ENCODE assay signal across 25 mouse cellular contexts in the genomic region with DNA sequence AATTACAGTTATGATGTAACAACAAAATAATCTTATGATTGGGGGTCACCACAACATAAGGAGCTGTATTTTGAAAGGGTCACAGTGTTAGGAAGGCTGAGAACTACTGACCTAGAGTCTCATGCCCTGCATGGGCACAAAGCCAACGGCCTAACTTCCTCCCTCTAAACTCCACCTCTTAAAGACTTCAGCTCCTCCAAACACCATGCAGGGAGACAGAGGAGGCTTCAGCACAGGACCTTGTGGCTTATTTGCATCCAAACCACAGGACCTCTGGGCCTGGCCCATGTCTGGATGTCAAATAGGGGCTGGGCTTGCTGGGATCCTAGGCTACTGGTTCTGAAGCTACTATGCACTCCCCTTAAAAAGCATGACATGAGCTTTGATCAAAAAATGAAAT.
DNase-seq lines count a peak whose midpoint lies in the region; ATAC-seq and TF ChIP-seq lines count a peak whose summit lies in the region.
"Had no signal": no experiment of that assay in that cellular context is flagged by ENCODE, and none has a peak within 500 bp of the region (broad histone marks: within the 10 kb centered on the region; RNA-seq: fewer than 3 reads in every experiment).

No protein-coding gene starts in this region.

- no peak for TF ChIP-seq POLR2A in heart, adult 2 months (IDR thresholded peaks at IDR 0.05; ENCODE audit: insufficient read depth, low read depth, low read length)
- TF ChIP-seq POLR2A in liver, adult 2 months (IDR thresholded peaks at IDR 0.05; ENCODE audit: extremely low read depth, insufficient read depth, low read length), result no peak

- H3K9me3 ChIP-seq in liver, postnatal 0 days (ENCODE audit: low read length), result no peaks in the 10 kb centered on the region
- no peaks in the 10 kb centered on the region for H3K9me3 ChIP-seq in midbrain, embryonic 10.5 days (replicated peaks)
- H3K9me3 ChIP-seq in midbrain, postnatal 0 days (ENCODE audit: low read length), result no peaks in the 10 kb centered on the region
- H3K9me3 ChIP-seq: forebrain, embryonic 15.5 days; limb, embryonic 10.5 days; limb, embryonic 15.5 days; stomach, embryonic 15.5 days had no signal

- no peaks in the 10 kb centered on the region for H3K4me1 ChIP-seq in heart, adult 2 months (ENCODE audit: control insufficient read depth, insufficient read depth, low read length)
- no peaks in the 10 kb centered on the region for H3K4me1 ChIP-seq in liver, adult 2 months (ENCODE audit: control insufficient read depth, insufficient read depth, low read length)
- no peaks in the 10 kb centered on the region for H3K4me1 ChIP-seq in liver, postnatal 0 days (ENCODE audit: insufficient read depth)
- H3K4me1 ChIP-seq in midbrain, embryonic 10.5 days, result no peaks in the 10 kb centered on the region
- H3K4me1 ChIP-seq in midbrain, postnatal 0 days (ENCODE audit: insufficient read depth, low read length), result no peaks in the 10 kb centered on the region
- H3K4me1 ChIP-seq: forebrain, embryonic 15.5 days; limb, embryonic 15.5 days; stomach, embryonic 15.5 days had no signal

- no peak overlapping the region for H3K27ac ChIP-seq in heart, adult 2 months
- H3K27ac ChIP-seq in liver, adult 2 months (replicated peaks; ENCODE audit: insufficient read depth, low read depth, low read length), result no peak overlapping the region
- H3K27ac ChIP-seq in liver, postnatal 0 days (ENCODE audit: low read depth), result no peak overlapping the region
- H3K27ac ChIP-seq in midbrain, embryonic 10.5 days (replicated peaks), result no peak overlapping the region
- H3K27ac ChIP-seq in midbrain, postnatal 0 days (ENCODE audit: low read depth, low read length), result no peak overlapping the region
- H3K27ac ChIP-seq: forebrain, embryonic 15.5 days; hindbrain, embryonic 14.5 days; kidney, postnatal 0 days; limb, embryonic 10.5 days; limb, embryonic 15.5 days; liver, embryonic 14.5 days; stomach, embryonic 15.5 days had no signal

- no peak for TF ChIP-seq CTCF in heart, adult 2 months (IDR thresholded peaks at IDR 0.05)
- no peak for TF ChIP-seq CTCF in liver, adult 2 months (IDR thresholded peaks at IDR 0.05; ENCODE audit: low read depth, low read length)
- TF ChIP-seq CTCF in liver, postnatal 0 days (IDR thresholded peaks at IDR 0.05; ENCODE audit: low read depth), result no peak
- no peak for TF ChIP-seq CTCF in midbrain, postnatal 0 days (IDR thresholded peaks at IDR 0.05)

- 18% methylated on average over 1 of the region's 1 CpGs for WGBS in heart, adult 2 months
- WGBS in liver, adult 2 months, result 62% methylated on average over 1 of the region's 1 CpGs
- WGBS in liver, postnatal 0 days (ENCODE audit: insufficient replicate concordance), result 15% methylated on average over 1 of the region's 1 CpGs
- 61% methylated on average over 1 of the region's 1 CpGs for WGBS in midbrain, embryonic 10.5 days
- 54% methylated on average over 1 of the region's 1 CpGs for WGBS in midbrain, postnatal 0 days

- intact Hi-C loops in heart, adult 2 months (cut with DNase I), result no loop called here

- H3K27me3 ChIP-seq in heart, adult 2 months (ENCODE audit: control insufficient read depth, insufficient read depth, low read length), result no peaks in the 10 kb centered on the region
- no peaks in the 10 kb centered on the region for H3K27me3 ChIP-seq in liver, adult 2 months (ENCODE audit: control insufficient read depth, insufficient read depth, low read length)
- H3K27me3 ChIP-seq in liver, postnatal 0 days (ENCODE audit: insufficient read depth, low read length), result no peaks in the 10 kb centered on the region
- H3K27me3 ChIP-seq in midbrain, embryonic 10.5 days (ENCODE audit: low read depth, poor library complexity, severe bottlenecking), result no peaks in the 10 kb centered on the region
- H3K27me3 ChIP-seq in midbrain, postnatal 0 days (ENCODE audit: insufficient read depth, low read length), result no peaks in the 10 kb centered on the region
- H3K27me3 ChIP-seq: forebrain, embryonic 15.5 days; limb, embryonic 15.5 days; stomach, embryonic 15.5 days had no signal

- TF ChIP-seq EP300 in heart, adult 2 months (IDR thresholded peaks at IDR 0.05; ENCODE audit: insufficient read depth, low read depth, low read length), result no peak
- TF ChIP-seq EP300 in liver, postnatal 0 days (IDR thresholded peaks at IDR 0.05; ENCODE audit: low read depth), result no peak

- no peak overlapping the region for H3K4me3 ChIP-seq in heart, adult 2 months
- H3K4me3 ChIP-seq in liver, adult 2 months (ENCODE audit: insufficient read depth, low read depth, low read length), result no peak overlapping the region
- H3K4me3 ChIP-seq in liver, postnatal 0 days (ENCODE audit: low read depth, low read length), result no peak overlapping the region
- H3K4me3 ChIP-seq in midbrain, embryonic 10.5 days, result no peak overlapping the region
- H3K4me3 ChIP-seq in midbrain, postnatal 0 days (ENCODE audit: low read depth, low read length), result no peak overlapping the region
- H3K4me3 ChIP-seq: forebrain, embryonic 15.5 days; limb, embryonic 10.5 days; limb, embryonic 15.5 days; stomach, embryonic 15.5 days had no signal

- no peaks in the 10 kb centered on the region for H3K79me2 ChIP-seq in heart, adult 2 months (replicated peaks; ENCODE audit: control insufficient read depth, insufficient read depth, low read length)
- no peaks in the 10 kb centered on the region for H3K79me2 ChIP-seq in liver, adult 2 months (ENCODE audit: control insufficient read depth, insufficient read depth, low read length)

- H3K9ac ChIP-seq in heart, adult 2 months (ENCODE audit: low read depth, low read length), result no peak overlapping the region
- no peak overlapping the region for H3K9ac ChIP-seq in liver, adult 2 months (ENCODE audit: low read depth, low read length)
- no peak overlapping the region for H3K9ac ChIP-seq in liver, postnatal 0 days (replicated peaks)
- H3K9ac ChIP-seq in midbrain, postnatal 0 days (replicated peaks; ENCODE audit: low read length, poor library complexity, severe bottlenecking), result no peak overlapping the region
- H3K9ac ChIP-seq: forebrain, embryonic 15.5 days; hindbrain, embryonic 14.5 days; limb, embryonic 15.5 days; liver, embryonic 14.5 days; stomach, embryonic 15.5 days had no signal

- no peaks in the 10 kb centered on the region for H3K36me3 ChIP-seq in heart, adult 2 months (ENCODE audit: control insufficient read depth, insufficient read depth, low read length)
- H3K36me3 ChIP-seq in liver, adult 2 months (ENCODE audit: control insufficient read depth, insufficient read depth, low read length), result no peaks in the 10 kb centered on the region
- no peaks in the 10 kb centered on the region for H3K36me3 ChIP-seq in liver, postnatal 0 days (replicated peaks; ENCODE audit: insufficient read depth, low read length)
- H3K36me3 ChIP-seq in midbrain, embryonic 10.5 days, result no peaks in the 10 kb centered on the region
- no peaks in the 10 kb centered on the region for H3K36me3 ChIP-seq in midbrain, postnatal 0 days (ENCODE audit: insufficient read depth, low read length)
- H3K36me3 ChIP-seq: forebrain, embryonic 15.5 days; limb, embryonic 10.5 days; limb, embryonic 15.5 days; stomach, embryonic 15.5 days had no signal

- no peak overlapping the region for H3K4me2 ChIP-seq in liver, postnatal 0 days (ENCODE audit: low read depth, low read length)
- no peak overlapping the region for H3K4me2 ChIP-seq in midbrain, postnatal 0 days (ENCODE audit: low read depth, low read length, poor library complexity, severe bottlenecking)
- H3K4me2 ChIP-seq: forebrain, embryonic 15.5 days; heart, embryonic 11.5 days; hindbrain, embryonic 14.5 days; limb, embryonic 15.5 days; stomach, embryonic 15.5 days had no signal

- DNase-seq in heart, adult 11 months, result peak; percentile 80
- DNase-seq in heart, adult 2 months, result no peak
- DNase-seq in liver, adult 2 months (ENCODE audit: extremely low read depth, low read depth, low spot score), result peak; percentile 40
- DNase-seq in liver, postnatal 0 days, result no peak
- DNase-seq in midbrain, embryonic 10.5 days (ENCODE audit: low spot score), result peak; percentile 4
- no peak for DNase-seq in midbrain, postnatal 0 days (ENCODE audit: low spot score)
- no peak for DNase-seq in T-cell, adult 2 months (ENCODE audit: low spot score)
- DNase-seq: cerebellum, adult 8-10 months; cerebellum, postnatal 25 days; heart, postnatal 4 days; layer of hippocampus, adult 9-11 months; lung, postnatal 4 days; midbrain, embryonic 14.5 days; right cerebral cortex, postnatal 25 days; thymus, postnatal 14 days had no signal

- no peak for ATAC-seq in liver, postnatal 0 days
- no peak for ATAC-seq in midbrain, postnatal 0 days (ENCODE audit: low FRiP score)
- ATAC-seq in megakaryocyte progenitor cell, adult 5-6 weeks (replicated peaks; ENCODE audit: poor library complexity), result peak; percentile 56
- ATAC-seq: forebrain, embryonic 15.5 days; intestine, postnatal 0 days had no signal

Comparison
In these comparisons a context has a peak if more than half of its experiments do, and no peak if none do; other contexts are left out.
1. DNase-seq: peak in heart, adult 11 months (single experiment), liver, adult 2 months (single experiment) and midbrain, embryonic 10.5 days (single experiment); none in heart, adult 2 months (0 of 2), liver, postnatal 0 days (single experiment), midbrain, postnatal 0 days (single experiment) and T-cell, adult 2 months (single experiment).